Mouse (Mus musculus) MEL (cell line): ENCODE data around the gene Gcm1.

ENCODE experiments used
- CHD2 ChIP-seq: IDR thresholded peaks from 2 replicates; pipeline ENCODE4 v1.6.1; 2011; ENCODE audit warnings: low read length, improper control_type of control experiment
- CTCF ChIP-seq, 3 experiments: IDR thresholded peaks in 2 of 3; conservative IDR thresholded peaks in 1 of 3; 2 replicates each; pipeline ENCODE4 v1.5.1; 2011 to 2012; ENCODE audit warnings: low read length in 3 of 3, low read depth in 2 of 3, mild to moderate bottlenecking in 2 of 3, improper control_type of control experiment in 1 of 3, inconsistent platforms in 1 of 3, mixed read lengths in 1 of 3, moderate library complexity in 1 of 3; ENCODE audit not compliant: control insufficient read depth in 1 of 3, insufficient read depth in 1 of 3, poor library complexity in 1 of 3, severe bottlenecking in 1 of 3
- E2F4 ChIP-seq: IDR thresholded peaks from 2 replicates; pipeline ENCODE4 v1.6.1; 2011; ENCODE audit warnings: low read depth, low read length, improper control_type of control experiment, borderline replicate concordance
- EP300 ChIP-seq, 2 experiments: IDR thresholded peaks; 2 replicates each; pipeline ENCODE4 v1.6.1; 2011; ENCODE audit warnings: improper control_type of control experiment in 2 of 2, low read length in 2 of 2, low read depth in 1 of 2, mild to moderate bottlenecking in 1 of 2
- KAT2A ChIP-seq: conservative IDR thresholded peaks from 2 replicates; pipeline ENCODE4 v1.6.1; 2012; ENCODE audit warnings: low read depth, low read length, improper control_type of control experiment, inconsistent platforms
- MAX ChIP-seq: IDR thresholded peaks from 2 replicates; pipeline ENCODE4 v1.6.1; 2011; ENCODE audit warnings: low read length, improper control_type of control experiment
- POLR2A ChIP-seq, 2 experiments: IDR thresholded peaks; 2 replicates each; pipeline ENCODE4 v1.6.1; 2011 to 2012; ENCODE audit warnings: low read length in 2 of 2, mild to moderate bottlenecking in 2 of 2, control low read depth in 1 of 2, improper control_type of control experiment in 1 of 2, low read depth in 1 of 2, moderate library complexity in 1 of 2; ENCODE audit not compliant: control insufficient read depth in 1 of 2, insufficient read depth in 1 of 2, poor library complexity in 1 of 2
- POLR2AphosphoS5 ChIP-seq: IDR thresholded peaks from 2 replicates; pipeline ENCODE4 v1.6.1; 2012; ENCODE audit warnings: low read depth, borderline replicate concordance, mild to moderate bottlenecking, inconsistent platforms, low read length, moderate library complexity, mixed read lengths
- TBP ChIP-seq: IDR thresholded peaks from 2 replicates; pipeline ENCODE4 v1.8.0; 2011; ENCODE audit warnings: low read depth, low read length, improper control_type of control experiment
- ZNF384 ChIP-seq: IDR thresholded peaks from 2 replicates; pipeline ENCODE4 v1.6.1; 2012; ENCODE audit warnings: low read depth, mild to moderate bottlenecking, inconsistent platforms, low read length, improper control_type of control experiment

- no peak for TF ChIP-seq EP300 (IDR thresholded peaks at IDR 0.05; ENCODE audit: low read depth in 1 of 2, low read length in 2 of 2)
- no peak for TF ChIP-seq KAT2A
- TF ChIP-seq TBP: no peak
- TF ChIP-seq CTCF (IDR thresholded peaks at IDR 0.05 in 2 of 3, conservative IDR thresholded peaks at IDR 0.05 in 1 of 3; ENCODE audit: control insufficient read depth in 1 of 3, insufficient read depth in 1 of 3, low read depth in 2 of 3, low read length in 3 of 3, poor library complexity in 1 of 3, severe bottlenecking in 1 of 3): no peak
- no peak for TF ChIP-seq CHD2
- TF ChIP-seq POLR2A (IDR thresholded peaks at IDR 0.05; ENCODE audit: control insufficient read depth in 1 of 2, insufficient read depth in 1 of 2, low read depth in 1 of 2, low read length in 2 of 2, poor library complexity in 1 of 2): no peak
- no peak for TF ChIP-seq ZNF384
- TF ChIP-seq POLR2AphosphoS5: no peak
- no peak for TF ChIP-seq E2F4
- no peak for TF ChIP-seq MAX
Observed at GRCm38 (mm10) chr9:78050452-78050970, 1.2 kb upstream of the Gcm1 start.
